Mouse (Mus musculus) embryonic fibroblast, embryonic 13.5 days (primary cell): ENCODE data around the gene Cnot1.

Source experiments
- CTCF ChIP-seq: IDR thresholded peaks from 2 replicates; pipeline ENCODE4 v1.5.1; 2011; ENCODE audit warnings: mild to moderate bottlenecking, control low read depth, low read length, moderate library complexity, borderline replicate concordance; ENCODE audit not compliant: insufficient read depth
- POLR2A ChIP-seq: IDR thresholded peaks from 2 replicates; pipeline ENCODE4 v1.6.1; 2011; ENCODE audit warnings: low read depth, mild to moderate bottlenecking, control low read depth, low read length, moderate library complexity

- TF ChIP-seq CTCF (no peak), POLR2A (no peak)
Observed at GRCm38 (mm10) chr8:95714367-95714766, 92.9 kb downstream of the Cnot1 start.
